Mouse (Mus musculus) embryonic facial prominence, embryonic 10.5 days (tissue): ENCODE results near the gene Olfr826. TPM values are rescaled to one million over a fixed set of nuclear protein-coding genes. Genes with fewer than 3 reads are reported as not detected.
"Not testable (repeated sequence)": the region's sequence is repeated elsewhere in the genome, so short reads cannot be mapped to it uniquely, and the experiment has no call there.

ENCODE experiments used
- DNase-seq: peaks from one replicate; pipeline ENCODE4 v3.0.0-alpha.2; 2017; ENCODE audit warnings: low spot score
- H3K27ac ChIP-seq: fragments of 300-500 bp; sonication (generic); replicated peaks from 2 replicates; pipeline ENCODE4 v1.5.1; 2016; ENCODE audit warnings: mild to moderate bottlenecking
- H3K27me3 ChIP-seq: fragments of 300-500 bp; sonication (generic); replicated peaks from 2 replicates; pipeline ENCODE4 v1.6.1; 2016; ENCODE audit warnings: low read depth, mild to moderate bottlenecking; ENCODE audit not compliant: poor library complexity, severe bottlenecking
- H3K36me3 ChIP-seq: fragments of 300-500 bp; sonication (generic); replicated peaks from 2 replicates; pipeline ENCODE4 v1.6.1; 2016; ENCODE audit warnings: mild to moderate bottlenecking, moderate library complexity
- H3K4me1 ChIP-seq: fragments of 300-500 bp; sonication (generic); 2 replicates; pipeline ENCODE4 v1.6.1; 2016
- H3K4me3 ChIP-seq: fragments of 300-500 bp; sonication (generic); 2 replicates; pipeline ENCODE4 v1.5.1; 2016; ENCODE audit warnings: mild to moderate bottlenecking, moderate library complexity
- H3K9me3 ChIP-seq: fragments of 300-500 bp; sonication (generic); 2 replicates; pipeline ENCODE4 v1.6.1; 2016; ENCODE audit warnings: mild to moderate bottlenecking
- WGBS: fragments of 180-500 bp; shearing (Covaris S2); methylation state at CpG from one replicate; pipeline ENCODE4 v1.1.7; 2016; 5-methylcytosine and 5-hydroxymethylcytosine counted together
- polyA plus RNA-seq: library from polyadenylated mRNA; unstranded; fragments of >200 nt; fragmentation: Nextera tagmentation; extraction: Ambion mirVana; gene quantifications from 2 replicates; pipeline ENCODE4 v1.2.1, GENCODE M21; 2016

The Olfr826 gene
- not detected in 2 replicates for polyA plus RNA-seq

DNA sequence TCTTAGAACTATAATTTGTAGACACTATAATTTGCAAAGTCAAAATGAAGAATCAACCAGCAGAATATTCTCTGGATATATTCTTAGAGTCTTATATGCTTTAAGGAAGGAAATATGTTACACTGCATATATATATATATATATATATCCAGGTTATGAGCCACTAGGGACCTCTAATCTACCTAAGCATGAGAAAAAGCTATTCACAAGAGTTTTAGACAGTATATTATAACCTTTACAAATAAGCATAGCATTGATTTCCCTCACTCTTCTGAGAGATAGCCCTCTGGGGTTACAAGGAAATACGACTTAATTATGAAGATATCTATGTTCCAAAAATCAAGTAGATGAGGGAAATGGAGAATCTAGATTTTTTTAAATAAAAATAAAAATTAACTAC, at the start of gene Olfr826:
Olfr826 (minus strand) TSS at position 101 of the 400 bp plus-strand sequence.
- no peak for DNase-seq
- 75% methylated on average over 1 of the region's 1 CpGs for whole genome bisulfite sequencing
- no peaks in the 10 kb centered on the region for H3K4me1 ChIP-seq
- H3K27me3 ChIP-seq, result no peaks in the 10 kb centered on the region
- H3K36me3 ChIP-seq, result no peaks in the 10 kb centered on the region
- no peak within 1 kb of the TSS for H3K4me3 ChIP-seq
- no peak within 1 kb of the TSS for H3K27ac ChIP-seq
- H3K9me3 ChIP-seq, result no peaks in the 10 kb centered on the region

DNA sequence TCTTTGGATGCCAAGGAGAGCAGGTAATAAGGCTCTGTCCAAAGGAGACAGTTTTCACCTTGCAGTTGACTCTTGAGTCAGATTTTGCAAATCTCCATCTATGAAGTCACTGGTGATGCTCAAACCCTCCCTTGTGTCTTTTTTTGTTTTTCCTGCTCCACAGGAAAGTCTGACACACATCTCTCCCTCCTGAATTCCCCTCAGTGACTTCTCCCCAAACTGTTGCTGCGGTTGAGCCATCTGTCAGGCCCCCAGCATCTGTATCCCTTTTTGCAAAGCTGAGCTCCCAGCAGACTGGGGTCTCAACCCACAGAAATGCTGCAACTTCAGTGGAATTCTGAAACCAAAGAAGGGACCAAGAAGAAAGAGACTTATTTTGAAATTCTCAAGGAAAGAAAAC, 48.1 kb upstream of the Olfr826 start:
- H3K9me3 ChIP-seq, result no peaks in the 10 kb centered on the region
- 71% methylated on average over 1 of the region's 1 CpGs for WGBS
- no peaks in the 10 kb centered on the region for H3K36me3 ChIP-seq

DNA sequence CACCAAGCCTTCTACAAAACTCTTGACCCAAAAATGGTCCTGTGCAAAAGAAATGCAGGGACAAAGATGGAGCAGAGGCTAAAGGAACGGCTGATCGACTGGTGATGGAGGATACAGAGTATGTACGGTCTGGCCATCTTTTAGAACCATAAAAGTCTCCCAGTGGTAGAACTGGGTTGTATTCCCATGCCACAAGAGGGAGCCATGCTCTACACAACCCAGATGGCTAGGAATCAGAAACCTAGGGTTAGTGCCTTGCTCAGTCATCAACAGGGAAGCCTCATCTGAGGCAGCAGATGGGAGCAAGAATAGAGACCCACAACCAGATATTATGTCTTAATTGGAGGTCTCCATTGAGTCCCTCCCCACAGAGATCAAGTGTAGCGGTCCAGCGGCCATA, 45.6 kb upstream of the Olfr826 start:
- Histone ChIP-seq H3K27ac (no peak overlapping the region), H3K4me3 (no peak overlapping the region), H3K36me3 (no peaks in the 10 kb centered on the region), H3K27me3 (no peaks in the 10 kb centered on the region), H3K9me3 (no peaks in the 10 kb centered on the region), H3K4me1 (no peaks in the 10 kb centered on the region)
- no peak for DNase-seq
- WGBS, result 89% methylated on average over 5 of the region's 5 CpGs

More for the DNA sequence above, 48.1 kb upstream of the Olfr826 start:
- no peak overlapping the region for H3K27ac ChIP-seq
- no peaks in the 10 kb centered on the region for H3K4me1 ChIP-seq
- no peak overlapping the region for H3K4me3 ChIP-seq
- H3K27me3 ChIP-seq, result no peaks in the 10 kb centered on the region
- no peak for DNase-seq

DNA sequence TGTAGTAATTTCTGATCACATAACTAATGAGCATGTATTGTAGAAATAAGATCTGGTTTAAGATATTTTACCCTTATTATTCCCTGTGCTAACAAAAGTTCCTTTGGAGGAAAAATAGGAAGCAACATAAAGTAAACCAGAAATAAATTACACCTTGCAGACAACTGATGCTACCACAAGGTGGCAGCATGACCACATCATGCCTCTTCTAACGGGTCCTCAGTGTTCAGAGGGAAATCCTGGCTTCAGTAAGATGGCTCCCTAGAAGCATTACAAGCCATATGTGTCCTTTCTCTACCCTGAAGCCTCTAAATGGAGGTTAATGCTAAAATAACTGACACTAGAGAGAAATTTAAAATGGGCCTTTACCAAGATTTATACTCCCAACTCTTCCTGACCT, 44.3 kb upstream of the Olfr826 start:
- Histone ChIP-seq H3K27me3 (no peaks in the 10 kb centered on the region), H3K9me3 (no peaks in the 10 kb centered on the region), H3K27ac (no peak overlapping the region), H3K36me3 (no peaks in the 10 kb centered on the region), H3K4me3 (no peak overlapping the region), H3K4me1 (no peaks in the 10 kb centered on the region)
- WGBS, result 2% methylated on average over 1 of the region's 1 CpGs
- peak; percentile 64 for DNase-seq

DNA sequence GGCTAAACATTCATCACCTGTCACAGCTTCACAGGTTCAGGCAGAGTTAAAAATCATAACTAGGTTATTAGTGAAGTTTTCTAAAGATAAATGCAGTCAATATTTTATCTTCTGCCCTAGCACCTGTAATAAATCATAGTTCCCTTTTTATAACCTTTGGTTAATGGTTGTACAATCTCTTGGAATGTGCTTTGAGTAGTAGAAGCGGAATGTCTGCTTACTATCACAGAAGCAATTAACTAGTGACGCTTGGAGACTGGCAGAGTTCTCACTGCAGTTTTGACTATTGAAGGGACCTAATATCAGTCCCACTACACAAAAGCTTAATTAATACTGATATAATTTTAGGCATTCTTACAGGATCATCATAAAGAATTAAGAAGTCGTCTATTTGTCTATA, 41.0 kb upstream of the Olfr826 start:
- H3K9me3 ChIP-seq, result no peaks in the 10 kb centered on the region
- no peak overlapping the region for H3K4me3 ChIP-seq
- no peaks in the 10 kb centered on the region for H3K4me1 ChIP-seq
- 82% methylated on average over 3 of the region's 3 CpGs for WGBS
- no peak overlapping the region for H3K27ac ChIP-seq
- no peak for DNase-seq
- no peaks in the 10 kb centered on the region for H3K36me3 ChIP-seq
- no peaks in the 10 kb centered on the region for H3K27me3 ChIP-seq

DNA sequence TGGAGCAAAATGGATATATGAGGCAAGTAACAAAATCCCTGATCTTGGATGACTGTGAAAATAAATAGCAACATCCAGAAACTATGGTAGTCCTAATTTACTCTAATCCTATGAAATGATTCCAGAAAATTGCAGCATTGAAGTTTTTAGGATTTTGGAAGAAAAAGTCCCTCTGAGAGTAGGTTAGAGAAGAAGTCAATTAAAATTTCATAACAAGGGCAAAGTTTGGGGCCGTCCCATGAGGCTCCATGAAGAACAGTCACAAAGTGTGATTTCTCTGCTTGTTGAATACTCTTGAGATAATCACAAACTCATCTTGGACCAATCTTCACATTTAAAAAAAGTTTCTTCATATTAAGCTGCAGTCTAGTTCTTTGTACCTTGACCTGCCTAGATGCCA, 30.3 kb upstream of the Olfr826 start, which contains the start of gene Olfr827:
Olfr827 (minus strand) TSS at position 101 of the 400 bp plus-strand sequence.
- Histone ChIP-seq H3K4me3 (no peak within 1 kb of the TSS), H3K27me3 (no peaks in the 10 kb centered on the region), H3K4me1 (no peaks in the 10 kb centered on the region), H3K27ac (no peak within 1 kb of the TSS), H3K9me3 (no peaks in the 10 kb centered on the region), H3K36me3 (no peaks in the 10 kb centered on the region)
- WGBS, result 90% methylated on average over 1 of the region's 1 CpGs
- no peak for DNase-seq

DNA sequence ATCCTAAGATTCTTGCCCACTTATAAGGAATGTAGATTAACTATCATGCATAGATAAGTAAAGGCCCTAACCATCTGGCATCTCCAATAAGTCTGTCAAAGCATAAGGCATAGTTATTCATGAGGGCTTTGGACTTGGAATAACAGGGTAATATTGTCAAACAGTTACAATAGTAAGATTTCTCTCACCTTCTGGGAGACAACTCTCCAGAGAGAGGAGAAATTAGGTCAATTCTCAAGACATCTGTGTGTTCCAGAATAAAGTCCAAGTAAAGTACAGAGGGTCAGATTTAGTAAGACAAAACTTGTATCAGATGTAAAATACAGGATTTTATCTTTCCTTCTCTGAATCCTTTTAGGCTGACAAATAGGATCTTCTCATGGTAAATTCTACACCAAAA, 17.3 kb downstream of the Olfr826 start, which contains the start of gene Olfr825:
Olfr825 (minus strand) TSS at position 101 of the 400 bp plus-strand sequence.
- DNase-seq, result no peak
- Histone ChIP-seq H3K4me3 (no peak within 1 kb of the TSS), H3K27ac (no peak within 1 kb of the TSS), H3K9me3 (no peaks in the 10 kb centered on the region), H3K27me3 (no peaks in the 10 kb centered on the region), H3K36me3 (no peaks in the 10 kb centered on the region), H3K4me1 (no peaks in the 10 kb centered on the region)

DNA sequence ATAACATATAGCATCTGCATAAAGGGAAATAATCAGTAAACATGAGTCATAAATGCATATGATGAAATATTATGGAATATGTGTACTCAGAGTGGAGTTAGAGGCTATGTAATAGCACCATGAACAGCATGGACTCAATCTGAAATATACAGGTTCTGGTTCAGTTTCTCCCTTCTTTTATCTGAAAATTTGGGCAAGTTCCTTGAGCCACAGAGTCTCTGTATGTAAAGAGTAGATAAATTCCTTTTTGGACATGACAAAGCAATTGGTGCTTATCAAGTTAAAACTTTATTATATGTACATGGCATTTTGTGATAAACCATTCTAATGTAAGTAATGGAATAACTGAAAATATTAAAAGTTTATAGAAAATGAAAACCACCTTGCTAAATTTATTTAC, 18.8 kb downstream of the Olfr826 start:
- H3K36me3 ChIP-seq, result no peaks in the 10 kb centered on the region
- no peak for DNase-seq
- H3K27ac ChIP-seq, result no peak overlapping the region
- no peak overlapping the region for H3K4me3 ChIP-seq
- no peaks in the 10 kb centered on the region for H3K9me3 ChIP-seq
- H3K4me1 ChIP-seq, result no peaks in the 10 kb centered on the region
- H3K27me3 ChIP-seq, result no peaks in the 10 kb centered on the region

DNA sequence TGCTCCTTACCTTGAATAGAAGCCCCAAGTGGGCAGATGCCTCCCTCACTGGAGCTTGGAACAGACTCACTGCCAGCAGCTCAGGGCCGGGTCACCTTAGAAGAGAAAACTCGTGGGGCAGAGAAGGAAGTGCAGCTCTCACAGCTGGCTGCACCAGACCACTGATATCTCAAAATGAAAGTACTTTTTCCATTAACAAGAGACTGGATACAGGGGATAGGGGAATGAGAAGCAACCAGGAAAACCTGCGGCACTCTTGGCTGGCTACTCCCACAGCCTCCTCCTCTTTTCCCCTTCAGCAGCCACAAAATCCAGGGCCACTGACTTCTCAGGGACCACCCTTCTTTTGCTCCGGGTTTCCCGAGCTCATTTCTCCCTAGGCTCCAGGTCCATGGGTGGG, 39.9 kb downstream of the Olfr826 start:
- Histone ChIP-seq H3K27me3 (no peaks in the 10 kb centered on the region), H3K9me3 (no peaks in the 10 kb centered on the region), H3K27ac (no peak overlapping the region), H3K4me1 (no peaks in the 10 kb centered on the region), H3K4me3 (no peak overlapping the region), H3K36me3 (no peaks in the 10 kb centered on the region)
- 80% methylated on average over 5 of the region's 5 CpGs for WGBS
- DNase-seq, result no peak

DNA sequence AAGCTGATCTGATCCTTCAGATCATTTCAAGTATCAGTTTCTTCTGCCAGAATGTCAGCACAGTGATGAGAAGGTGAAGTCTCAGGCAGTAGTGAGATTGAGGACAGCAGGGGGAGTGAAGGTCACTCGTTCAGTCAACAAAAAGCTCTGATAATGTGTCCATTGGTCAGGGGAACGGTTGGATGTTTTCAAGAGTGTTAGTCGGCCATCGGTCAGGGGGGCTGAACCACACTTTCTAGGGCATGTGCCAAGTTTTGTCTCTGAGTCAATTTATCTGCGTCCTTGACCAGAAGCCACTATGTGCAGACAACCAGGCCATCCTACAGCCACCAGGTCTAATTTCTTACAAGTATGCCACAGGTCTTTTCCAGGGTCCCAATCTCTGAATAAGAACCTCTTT, 41.5 kb downstream of the Olfr826 start:
- not testable (repeated sequence) for H3K36me3 ChIP-seq, H3K27ac ChIP-seq, H3K27me3 ChIP-seq, H3K4me1 ChIP-seq, H3K4me3 ChIP-seq, H3K9me3 ChIP-seq, DNase-seq
- 89% methylated on average over 5 of the region's 5 CpGs for WGBS

DNA sequence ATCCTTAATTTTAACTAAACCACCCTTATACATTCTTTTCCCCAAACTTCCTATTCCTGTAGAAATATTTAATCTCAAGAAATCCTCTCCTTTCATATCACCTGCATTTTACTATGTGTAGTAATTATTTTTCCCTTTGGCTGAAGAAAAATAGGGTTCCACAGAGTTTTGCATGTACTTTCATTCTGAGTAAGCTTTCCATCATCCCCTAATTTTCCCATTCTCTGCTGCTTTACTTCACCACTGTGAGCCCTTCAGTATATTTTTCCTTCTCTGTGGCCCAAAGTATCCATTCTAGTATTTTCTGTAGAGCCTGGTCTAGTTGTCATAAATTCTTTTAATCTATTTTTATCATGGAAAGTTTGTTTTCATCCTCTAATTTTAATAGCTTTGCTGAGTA, 49.2 kb downstream of the Olfr826 start:
- H3K36me3 ChIP-seq, result no peaks in the 10 kb centered on the region
- no peaks in the 10 kb centered on the region for H3K27me3 ChIP-seq
- no peak for DNase-seq

DNA sequence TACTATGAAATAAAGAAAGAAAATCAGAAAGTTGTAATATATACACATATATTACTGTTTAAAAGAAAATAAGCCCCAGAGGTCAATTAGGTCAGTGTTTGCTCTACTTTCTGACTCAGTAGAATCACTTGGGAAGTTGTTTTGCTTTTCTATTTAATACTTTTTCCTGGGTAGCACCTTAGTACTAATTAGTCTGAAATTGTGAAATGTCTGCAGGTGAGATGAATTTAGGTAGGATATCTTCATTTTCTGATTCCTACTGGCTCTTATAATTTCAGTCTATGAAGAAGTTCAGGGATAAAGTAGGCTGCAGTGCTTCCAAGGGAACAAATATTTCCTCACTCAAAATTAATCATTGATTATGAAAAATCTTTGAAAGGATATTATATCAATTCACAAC, 54.1 kb downstream of the Olfr826 start, which contains the start of gene Olfr824:
Olfr824 (minus strand) TSS at position 101 of the 400 bp plus-strand sequence.
- H3K9me3 ChIP-seq, DNase-seq, H3K27me3 ChIP-seq, H3K4me3 ChIP-seq, H3K36me3 ChIP-seq, H3K27ac ChIP-seq, H3K4me1 ChIP-seq: not testable (repeated sequence)

More for the DNA sequence above, 49.2 kb downstream of the Olfr826 start:
- Histone ChIP-seq H3K4me3 (no peak overlapping the region), H3K9me3 (no peaks in the 10 kb centered on the region), H3K4me1 (no peaks in the 10 kb centered on the region), H3K27ac (no peak overlapping the region)
